Mouse (Mus musculus) embryonic facial prominence, embryonic 13.5 days (tissue): ENCODE data around the gene Tbc1d16. TPM values are rescaled to one million over a fixed set of nuclear protein-coding genes. Genes with fewer than 3 reads are reported as not detected.
A peak's percentile ranks its signal among the peaks of the same experiment; 100 is the strongest.

ENCODE experiments used
- ATAC-seq: fragments of 200-750 bp; cut with Nextera tagmentation; 2 replicates; pipeline ENCODE4 v1.8.0; 2017; ENCODE audit warnings: low read depth; ENCODE audit not compliant: insufficient number of reproducible peaks, insufficient read depth, low FRiP score, low TSS enrichment
- H3K27ac ChIP-seq: fragments of 300-500 bp; sonication (generic); 2 replicates; pipeline ENCODE4 v1.5.1; 2015; ENCODE audit warnings: moderate library complexity, mild to moderate bottlenecking, inconsistent platforms
- H3K27me3 ChIP-seq: fragments of 300-500 bp; sonication (generic); 2 replicates; pipeline ENCODE4 v1.6.1; 2015; ENCODE audit warnings: mild to moderate bottlenecking, inconsistent platforms
- H3K36me3 ChIP-seq: fragments of 300-500 bp; sonication (generic); 2 replicates; pipeline ENCODE4 v1.6.1; 2015; ENCODE audit warnings: mild to moderate bottlenecking, inconsistent platforms
- H3K4me1 ChIP-seq: fragments of 300-500 bp; sonication (generic); 2 replicates; pipeline ENCODE4 v1.6.1; 2015; ENCODE audit warnings: inconsistent platforms
- H3K4me2 ChIP-seq: fragments of 300-500 bp; sonication (generic); 2 replicates; pipeline ENCODE4 v1.6.1; 2015; ENCODE audit warnings: moderate library complexity, mild to moderate bottlenecking, inconsistent platforms
- H3K4me3 ChIP-seq: fragments of 300-500 bp; sonication (generic); 2 replicates; pipeline ENCODE4 v1.5.1; 2015; ENCODE audit warnings: mild to moderate bottlenecking, inconsistent platforms
- H3K9ac ChIP-seq: fragments of 300-500 bp; sonication (generic); 2 replicates; pipeline ENCODE4 v1.6.1; 2015; ENCODE audit warnings: mild to moderate bottlenecking, inconsistent platforms
- H3K9me3 ChIP-seq: fragments of 300-500 bp; sonication (generic); 2 replicates; pipeline ENCODE4 v1.6.1; 2016; ENCODE audit warnings: inconsistent platforms
- WGBS: fragments of 180-500 bp; shearing (Covaris S2); methylation state at CpG from one replicate; pipeline ENCODE4 v1.1.7; 2015; ENCODE audit warnings: mixed read lengths; 5-methylcytosine and 5-hydroxymethylcytosine counted together
- polyA plus RNA-seq: library from polyadenylated mRNA; unstranded; fragments of >200 nt; fragmentation: Nextera tagmentation; extraction: Ambion mirVana; gene quantifications from 2 replicates; pipeline ENCODE4 v1.2.1, GENCODE M21; 2015

The Tbc1d16 gene
- polyA plus RNA-seq, 1 experiment from 2014 or later = 24.9 TPM

DNA sequence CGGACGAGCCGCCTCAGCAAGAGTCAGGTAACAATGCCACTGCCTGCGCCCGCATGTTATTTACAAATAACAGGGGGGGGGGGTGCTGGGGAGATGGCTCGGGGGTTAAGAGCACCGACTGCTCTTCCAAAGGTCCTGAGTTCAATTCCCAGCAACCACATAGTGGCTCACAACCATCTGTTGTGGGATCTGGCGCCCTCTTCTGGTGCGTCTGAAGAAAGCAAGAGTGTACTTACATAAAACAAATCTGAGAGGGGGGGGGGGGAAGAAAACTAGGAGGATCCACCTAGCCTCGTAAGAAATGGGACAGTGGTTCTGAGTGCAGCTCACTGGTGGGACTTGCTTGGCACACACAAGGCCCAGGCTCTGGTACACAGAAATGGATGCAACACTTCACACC lies 6.5 kb upstream of the Tbc1d16 start:
- H3K9me3 ChIP-seq = no peaks in the 10 kb centered on the region
- H3K4me1 ChIP-seq = peaks cover 12% of the 10 kb centered on the region
- 93% methylated on average over 10 of the region's 10 CpGs for WGBS
- no peak overlapping the region for H3K27ac ChIP-seq
- no peak overlapping the region for H3K9ac ChIP-seq
- H3K36me3 ChIP-seq = no peaks in the 10 kb centered on the region
- H3K4me3 ChIP-seq = no peak overlapping the region
- ATAC-seq = no peak
- H3K4me2 ChIP-seq = no peak overlapping the region
- no peaks in the 10 kb centered on the region for H3K27me3 ChIP-seq

DNA sequence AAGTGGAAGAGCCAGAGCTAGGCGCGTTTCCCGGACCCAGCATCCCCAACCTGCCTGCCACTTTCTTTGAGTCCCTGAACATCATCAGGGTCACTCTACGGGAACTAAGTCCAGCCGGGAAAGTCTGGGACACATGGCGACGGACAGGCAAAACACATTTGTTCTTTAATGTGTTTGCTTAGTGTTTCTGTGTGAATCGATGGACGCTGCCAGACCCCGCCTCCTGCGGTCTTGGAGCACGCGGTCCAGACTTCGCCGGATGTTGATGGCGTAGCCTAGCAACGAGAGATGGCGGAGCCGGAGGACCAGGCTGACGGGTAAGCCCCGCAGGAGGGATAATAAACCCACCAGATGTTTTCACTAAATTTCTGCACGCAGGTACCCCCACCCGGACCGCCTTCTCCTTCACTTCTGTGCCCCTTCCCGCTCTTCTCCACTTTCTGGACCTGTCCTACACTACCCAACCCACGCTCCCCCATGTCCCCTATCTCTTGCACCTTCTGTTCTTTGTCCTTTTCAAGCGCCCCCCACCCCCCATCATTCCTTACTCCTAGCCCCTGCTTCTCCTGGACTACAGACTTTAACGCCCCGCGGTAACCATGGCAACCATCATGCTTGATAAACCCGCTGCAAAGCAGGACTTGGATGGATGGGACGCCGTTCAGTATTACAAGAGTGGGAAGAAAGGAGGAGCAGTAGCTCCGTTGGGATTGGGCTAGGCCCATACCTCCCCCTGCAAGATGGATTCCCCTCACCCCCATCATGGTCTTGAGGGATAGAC lies 737 bp upstream of the Tbc1d16 start:
- H3K27ac ChIP-seq = peak overlapping the region; percentile 55
- H3K4me1 ChIP-seq = peaks cover 36% of the 10 kb centered on the region
- H3K4me2 ChIP-seq = peak overlapping the region; percentile 88
- H3K27me3 ChIP-seq = no peaks in the 10 kb centered on the region
- peak overlapping the region; percentile 75 for H3K4me3 ChIP-seq
- WGBS = 1% methylated on average over 34 of the region's 34 CpGs
- ATAC-seq = peak; percentile 71
- no peaks in the 10 kb centered on the region for H3K9me3 ChIP-seq
- H3K36me3 ChIP-seq = no peaks in the 10 kb centered on the region
- H3K9ac ChIP-seq = peak overlapping the region; percentile 86

DNA sequence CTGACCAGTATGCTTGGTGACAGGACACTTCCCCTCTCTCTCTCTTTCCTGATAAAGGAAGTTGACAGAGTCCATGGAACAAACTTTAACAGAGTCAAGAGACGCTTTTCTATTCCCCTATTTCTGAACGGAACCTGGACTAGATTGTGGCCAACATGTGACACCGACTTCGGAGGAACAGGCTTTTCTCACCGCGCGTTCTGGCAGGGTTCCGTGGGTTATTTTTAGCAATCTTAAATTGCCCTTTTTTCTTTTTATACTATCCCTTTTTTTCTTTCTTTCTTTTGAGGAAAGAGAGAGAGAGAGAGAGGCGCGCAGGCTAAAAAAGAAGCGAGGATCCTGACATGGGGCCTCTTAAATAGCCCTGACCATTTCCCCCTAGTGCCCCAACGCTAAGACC lies 708 bp downstream of the Tbc1d16 start:
- no peaks in the 10 kb centered on the region for H3K36me3 ChIP-seq
- peak overlapping the region; percentile 75 for H3K4me3 ChIP-seq
- peak overlapping the region; percentile 55; the same call in 1 of the 2 replicates for H3K27ac ChIP-seq
- peak overlapping the region; percentile 86 for H3K9ac ChIP-seq
- peak overlapping the region; percentile 88 for H3K4me2 ChIP-seq
- H3K27me3 ChIP-seq = no peaks in the 10 kb centered on the region
- WGBS = 2% methylated on average over 12 of the region's 12 CpGs
- no peak for ATAC-seq
- H3K4me1 ChIP-seq = peaks cover 50% of the 10 kb centered on the region
- H3K9me3 ChIP-seq = no peaks in the 10 kb centered on the region

DNA sequence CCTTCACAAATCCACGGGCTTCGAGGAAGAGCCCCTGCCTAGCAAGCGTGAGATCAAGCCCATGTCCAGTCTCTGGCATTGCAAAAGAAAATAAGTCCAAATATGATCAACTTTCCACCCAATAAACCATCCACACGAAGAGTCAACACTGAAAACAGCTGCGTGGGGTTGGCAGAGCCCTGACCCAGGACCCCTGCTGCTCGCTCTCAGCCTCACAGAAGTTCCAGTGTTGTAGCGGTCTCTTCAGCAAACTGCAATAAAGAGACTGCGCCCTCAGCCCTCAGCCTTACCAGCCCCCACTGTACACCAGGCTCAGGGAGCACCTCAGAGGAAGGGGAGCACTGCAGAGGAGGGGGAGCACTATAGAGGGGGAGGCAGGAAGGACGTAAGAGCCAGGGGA lies 2.7 kb downstream of the Tbc1d16 start:
- Histone ChIP-seq H3K27me3 (no peaks in the 10 kb centered on the region), H3K4me1 (peaks cover 64% of the 10 kb centered on the region), H3K36me3 (no peaks in the 10 kb centered on the region), H3K4me3 (no peak overlapping the region), H3K27ac (no peak overlapping the region), H3K4me2 (no peak overlapping the region), H3K9ac (no peak overlapping the region), H3K9me3 (no peaks in the 10 kb centered on the region)
- no peak for ATAC-seq
- 76% methylated on average over 9 of the region's 9 CpGs for WGBS

DNA sequence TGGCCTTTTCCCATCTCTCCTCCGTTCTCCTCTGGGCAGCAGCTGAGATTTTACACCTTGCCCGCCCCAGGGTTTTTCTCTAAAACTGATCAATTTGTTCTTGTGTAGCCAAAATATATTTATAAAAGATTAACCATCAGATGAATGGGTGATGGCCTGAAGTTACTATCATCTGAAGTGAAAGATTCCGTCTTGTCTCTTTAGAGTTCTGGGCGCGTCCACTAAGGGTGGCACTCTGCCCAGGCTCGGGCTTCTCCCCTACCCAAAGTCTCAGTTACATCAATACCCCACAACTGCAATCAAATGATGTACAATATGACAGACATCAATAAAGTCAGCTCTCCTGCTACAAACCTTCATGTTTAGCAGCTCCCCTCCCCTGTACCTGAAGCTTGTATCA lies 3.4 kb downstream of the Tbc1d16 start:
- Histone ChIP-seq H3K9ac (no peak overlapping the region), H3K4me2 (no peak overlapping the region), H3K9me3 (no peaks in the 10 kb centered on the region), H3K27ac (no peak overlapping the region), H3K4me3 (no peak overlapping the region), H3K36me3 (no peaks in the 10 kb centered on the region), H3K27me3 (no peaks in the 10 kb centered on the region), H3K4me1 (peaks cover 71% of the 10 kb centered on the region)
- no peak for ATAC-seq
- 92% methylated on average over 6 of the region's 6 CpGs for WGBS

DNA sequence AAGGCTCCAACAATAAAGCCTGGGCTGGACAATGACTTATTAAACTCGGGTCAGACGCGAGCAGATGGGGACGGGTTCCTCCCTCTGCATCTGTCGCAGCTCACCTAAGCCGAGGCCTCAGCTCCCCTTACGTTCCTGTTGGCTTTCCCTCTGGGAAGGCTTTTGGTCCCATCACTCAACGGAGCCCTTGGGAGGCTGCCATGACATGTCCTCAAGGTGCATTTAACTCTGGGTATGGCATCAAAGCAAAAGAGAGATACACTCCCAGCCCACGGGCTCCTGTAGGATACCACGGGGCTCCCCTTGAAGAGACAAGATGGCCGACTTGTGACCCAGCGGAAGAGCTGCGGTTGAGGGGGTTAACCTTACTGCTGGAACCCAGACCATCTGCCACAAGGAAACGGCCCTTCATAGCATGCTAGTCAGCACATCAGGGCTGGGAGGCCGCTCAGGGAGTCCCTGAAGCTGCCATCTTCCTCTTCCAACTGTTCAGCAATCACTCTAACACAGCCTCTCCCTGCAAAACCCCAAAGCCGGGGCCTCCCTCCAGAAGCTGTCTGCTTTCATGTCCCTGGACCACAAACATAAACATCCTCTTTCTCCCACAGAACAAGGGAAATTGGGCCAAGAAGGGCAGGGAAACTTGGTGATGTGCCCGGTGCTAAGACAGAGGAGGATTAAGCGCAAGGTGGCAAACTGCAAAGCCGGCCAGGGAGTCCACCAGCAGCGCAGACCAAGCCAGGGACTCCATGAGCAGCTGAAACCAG lies 5.0 kb downstream of the Tbc1d16 start:
- Histone ChIP-seq H3K27me3 (no peaks in the 10 kb centered on the region), H3K4me2 (no peak overlapping the region), H3K27ac (peak overlapping the region; percentile 3; the same call in 1 of the 2 replicates), H3K9me3 (no peaks in the 10 kb centered on the region), H3K9ac (no peak overlapping the region), H3K4me1 (peaks cover 71% of the 10 kb centered on the region), H3K36me3 (no peaks in the 10 kb centered on the region), H3K4me3 (no peak overlapping the region)
- no peak for ATAC-seq
- 79% methylated on average over 20 of the region's 20 CpGs for WGBS

DNA sequence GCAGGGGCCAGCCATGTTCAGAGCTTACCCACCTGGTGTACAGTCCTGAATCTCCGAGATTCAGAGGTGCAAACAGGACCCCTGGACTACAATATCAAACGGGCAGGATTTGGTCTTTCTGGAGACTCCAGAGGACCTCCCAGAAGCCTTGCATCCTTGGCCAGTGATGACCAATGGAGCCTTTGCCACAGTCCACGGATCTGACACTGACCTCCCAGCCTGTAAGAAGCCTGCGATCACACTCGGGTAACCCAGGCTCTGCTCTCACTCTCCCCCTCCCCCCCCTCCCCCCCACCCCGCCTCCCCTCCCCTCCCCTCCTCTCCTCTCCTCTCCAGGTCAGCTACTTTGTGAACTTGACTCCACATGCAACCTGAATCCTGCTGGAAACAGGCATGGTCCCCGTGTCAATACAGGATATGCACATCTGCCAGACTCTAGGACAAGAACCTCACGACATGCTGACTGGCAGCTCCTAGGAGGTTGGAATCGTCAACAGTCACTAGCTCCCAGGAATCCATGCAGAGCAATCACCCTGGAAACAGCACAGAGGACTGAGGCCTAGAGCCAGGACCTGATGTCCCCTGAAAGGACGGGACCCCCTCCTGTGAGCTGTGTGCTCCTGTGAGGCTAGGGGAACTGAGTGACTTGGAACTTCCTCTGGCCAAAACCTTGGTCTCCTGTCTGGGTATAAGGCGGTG lies 6.3 kb downstream of the Tbc1d16 start:
- no peaks in the 10 kb centered on the region for H3K27me3 ChIP-seq
- H3K4me3 ChIP-seq = no peak overlapping the region
- no peak overlapping the region for H3K4me2 ChIP-seq
- ATAC-seq = no peak
- H3K27ac ChIP-seq = no peak overlapping the region
- H3K36me3 ChIP-seq = peaks cover 7% of the 10 kb centered on the region
- no peaks in the 10 kb centered on the region for H3K9me3 ChIP-seq
- no peak overlapping the region for H3K9ac ChIP-seq
- 37% methylated on average over 10 of the region's 11 CpGs for WGBS
- H3K4me1 ChIP-seq = peaks cover 65% of the 10 kb centered on the region

DNA sequence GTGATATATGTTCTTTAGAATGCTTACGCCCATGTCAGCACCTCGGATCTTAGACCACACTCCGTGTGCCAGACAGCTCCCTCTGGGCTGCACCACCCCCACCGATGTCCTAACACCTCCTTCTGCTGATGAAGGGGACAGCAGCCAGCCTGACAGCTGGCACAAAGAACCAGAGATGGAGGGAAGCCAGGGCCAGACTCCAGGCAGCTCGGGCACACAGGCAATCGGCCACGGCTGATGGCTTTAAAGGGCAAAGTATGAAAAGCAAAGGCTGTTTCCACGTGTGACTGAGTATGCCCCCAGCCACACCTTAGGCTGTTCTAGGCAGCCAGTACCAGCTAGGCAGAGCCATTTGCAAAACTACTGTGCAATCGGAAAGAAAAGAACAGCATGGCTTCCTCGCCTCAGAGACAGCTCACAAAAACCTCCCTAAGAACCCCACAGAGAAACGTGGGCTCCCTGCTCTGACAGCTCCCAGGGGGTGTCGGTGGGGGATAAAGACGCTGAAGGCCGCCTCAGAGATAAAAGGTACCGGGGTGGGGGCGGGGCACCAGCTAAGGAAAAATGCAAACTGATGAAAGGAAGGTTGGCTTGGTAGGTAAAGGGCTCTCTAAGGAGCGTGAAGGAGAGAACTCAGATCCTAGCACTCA lies 8.4 kb downstream of the Tbc1d16 start:
- H3K4me3 ChIP-seq = no peak overlapping the region
- H3K9me3 ChIP-seq = no peaks in the 10 kb centered on the region
- peaks cover 7% of the 10 kb centered on the region for H3K36me3 ChIP-seq
- H3K27ac ChIP-seq = no peak overlapping the region
- WGBS = 20% methylated on average over 17 of the region's 17 CpGs
- H3K4me1 ChIP-seq = peaks cover 68% of the 10 kb centered on the region
- 0 out of 2 replicates have a peak overlapping the region, but pooled peaks have one; percentile 5 for H3K4me2 ChIP-seq
- no peaks in the 10 kb centered on the region for H3K27me3 ChIP-seq
- H3K9ac ChIP-seq = peak overlapping the region; percentile 27
- ATAC-seq = no peak

DNA sequence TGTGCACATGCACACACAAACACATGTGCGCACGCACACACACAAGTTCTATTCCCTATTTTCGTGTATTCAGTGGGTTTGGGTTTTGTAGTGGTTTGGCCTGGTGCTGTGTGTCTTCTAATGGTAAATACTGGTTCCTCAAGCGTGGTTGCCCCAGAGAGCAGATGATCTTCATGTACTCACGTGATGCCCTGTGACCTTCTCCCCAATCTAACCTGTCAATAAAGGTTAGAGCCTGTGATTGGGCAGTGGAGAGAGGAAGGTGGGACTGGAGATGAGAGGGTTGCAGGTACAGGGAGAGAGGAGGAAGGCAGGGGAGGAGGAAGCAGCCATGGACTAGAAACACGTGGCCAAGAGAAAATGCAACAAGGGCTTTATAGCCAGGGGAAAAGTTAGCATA lies 10.4 kb downstream of the Tbc1d16 start:
- WGBS = 88% methylated on average over 6 of the region's 6 CpGs
- peaks cover 65% of the 10 kb centered on the region for H3K4me1 ChIP-seq

DNA sequence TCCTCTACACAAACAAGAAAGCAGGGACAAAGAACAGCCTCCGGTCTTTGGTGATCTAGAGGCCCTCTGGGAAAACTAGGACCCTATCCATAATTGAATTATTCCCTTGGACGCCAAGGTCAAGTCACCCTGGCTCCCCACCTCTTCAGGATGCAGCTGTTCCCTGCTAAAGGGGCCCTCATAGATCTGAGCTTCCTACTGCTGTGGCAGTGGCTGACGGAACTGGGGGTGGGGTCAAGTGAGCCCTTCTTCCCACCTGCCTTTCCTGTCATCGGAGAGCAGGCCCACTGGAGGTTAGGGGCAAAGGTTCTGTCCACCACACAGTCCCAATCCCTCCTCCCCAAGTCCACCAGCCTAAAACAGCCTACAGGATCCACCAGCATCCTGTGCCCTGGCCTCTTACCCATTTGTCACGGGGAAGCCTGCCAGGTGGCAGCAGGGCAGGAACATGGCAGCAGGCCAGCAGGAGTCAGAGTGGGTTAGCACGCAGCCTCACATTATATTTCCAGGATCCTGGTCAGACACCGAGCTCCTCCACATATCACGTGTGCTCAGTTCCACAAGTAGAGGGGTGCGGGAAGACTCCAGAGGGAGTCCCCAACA lies 12.3 kb downstream of the Tbc1d16 start:
- Histone ChIP-seq H3K4me2 (peak overlapping the region; percentile 52; the same call in 1 of the 2 replicates), H3K27ac (peak overlapping the region; percentile 55; the same call in 1 of the 2 replicates), H3K4me3 (no peak overlapping the region), H3K9ac (no peak overlapping the region), H3K9me3 (no peaks in the 10 kb centered on the region), H3K27me3 (no peaks in the 10 kb centered on the region), H3K36me3 (peaks cover 7% of the 10 kb centered on the region), H3K4me1 (peaks cover 70% of the 10 kb centered on the region)
- 43% methylated on average over 9 of the region's 9 CpGs for WGBS
- no peak for ATAC-seq

More for the DNA sequence above, 10.4 kb downstream of the Tbc1d16 start:
- Histone ChIP-seq H3K4me2 (no peak overlapping the region), H3K4me3 (no peak overlapping the region), H3K27ac (no peak overlapping the region), H3K9me3 (no peaks in the 10 kb centered on the region), H3K36me3 (peaks cover 7% of the 10 kb centered on the region), H3K9ac (no peak overlapping the region), H3K27me3 (no peaks in the 10 kb centered on the region)
- no peak for ATAC-seq
